Mouse (Mus musculus) CD8-positive naive resting alpha-beta T cell, adult 2 months (primary cell): Measurements from ENCODE around the gene Utrn.
A peak's percentile ranks its signal among the peaks of the same experiment; 100 is the strongest.

Experiments used
- DNase-seq, 2 experiments: peaks; one replicate each; pipeline ENCODE4 v3.0.0; 2022; ENCODE audit warnings: low read depth in 2 of 2, low spot score in 2 of 2

Utrn gene

DNA sequence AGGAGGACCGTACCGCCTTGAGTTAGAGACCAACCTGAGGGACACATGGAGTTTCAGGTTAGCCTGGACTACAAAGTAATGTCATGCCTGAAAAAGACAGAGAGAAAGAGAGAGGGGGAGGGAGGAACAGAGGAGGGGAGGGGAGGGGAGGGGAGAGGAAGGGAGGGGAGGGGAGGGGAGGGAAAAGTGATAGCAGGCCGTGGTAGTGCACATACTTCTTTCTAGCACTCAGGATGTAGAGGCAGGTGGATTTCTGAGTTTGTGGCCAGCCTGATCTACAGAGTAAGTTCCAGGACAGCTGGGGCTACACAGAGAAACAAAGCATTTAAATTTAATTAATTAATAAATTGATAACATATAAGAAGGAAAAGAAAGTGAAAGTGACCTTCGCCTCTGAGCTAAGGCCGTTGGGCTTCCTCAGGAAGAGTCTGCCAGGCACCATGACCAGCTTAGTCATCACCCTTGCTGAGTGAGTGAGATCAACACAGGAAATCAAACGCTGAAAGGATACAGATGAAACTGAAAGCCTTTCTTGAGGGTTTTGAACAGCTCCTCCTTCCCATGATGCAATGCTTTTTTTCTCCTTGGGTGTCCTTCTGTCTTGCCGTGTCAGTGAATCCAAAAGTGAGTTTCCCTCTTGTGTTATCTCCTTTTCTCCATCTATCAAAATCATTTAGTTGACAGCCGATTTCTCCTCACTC is 5.6 kb upstream of the Utrn start:
- peak; percentile 16 to 53 for DNase-seq

GRCm38 (mm10) chr10:12869846-12870245 is 681 bp upstream of the Utrn start:
- no peak for DNase-seq

GRCm38 (mm10) chr10:12868189-12869028 is 756 bp downstream of the Utrn start:
- DNase-seq: peak; percentile 11 to 26

DNA sequence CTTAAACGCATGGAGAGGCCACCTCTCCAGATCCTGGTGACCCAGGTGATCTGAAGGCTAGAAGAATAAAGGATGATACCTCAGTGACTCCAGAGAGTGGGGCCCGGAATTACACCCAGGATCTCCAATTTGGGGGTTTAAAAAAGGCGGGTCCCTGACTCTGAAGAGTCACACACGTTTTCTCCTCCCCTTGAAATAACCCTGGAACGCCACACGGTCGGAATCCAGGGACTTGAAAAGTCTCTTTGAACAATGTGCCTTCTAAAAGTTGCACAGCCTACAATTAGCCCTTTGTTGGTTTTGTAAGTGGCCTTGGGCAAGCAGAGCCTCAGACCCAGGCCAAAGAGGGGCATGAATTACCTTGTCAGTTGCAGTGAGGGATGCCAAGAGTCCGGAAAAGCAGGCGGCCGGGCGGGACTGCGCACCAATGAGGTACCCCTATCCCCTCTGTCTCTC is 1.4 kb downstream of the Utrn start:
- no peak for DNase-seq

- peak; percentile 6 to 28 for DNase-seq
These were observed 2.0 kb downstream of the Utrn start for GRCm38 (mm10) chr10:12866971-12867732.

- no peak for DNase-seq
These were observed 4.0 kb downstream of the Utrn start for GRCm38 (mm10) chr10:12865201-12865600.

GRCm38 (mm10) chr10:12863581-12863980 is 5.6 kb downstream of the Utrn start:
- DNase-seq: no peak

GRCm38 (mm10) chr10:12862047-12862446 is 7.1 kb downstream of the Utrn start:
- no peak for DNase-seq

- DNase-seq: no peak
These were observed 7.8 kb downstream of the Utrn start for GRCm38 (mm10) chr10:12861381-12861780.

- DNase-seq: no peak
These were observed 8.4 kb downstream of the Utrn start for GRCm38 (mm10) chr10:12860765-12861164.

- DNase-seq: no peak
These were observed 8.8 kb downstream of the Utrn start for GRCm38 (mm10) chr10:12860331-12860730.

DNA sequence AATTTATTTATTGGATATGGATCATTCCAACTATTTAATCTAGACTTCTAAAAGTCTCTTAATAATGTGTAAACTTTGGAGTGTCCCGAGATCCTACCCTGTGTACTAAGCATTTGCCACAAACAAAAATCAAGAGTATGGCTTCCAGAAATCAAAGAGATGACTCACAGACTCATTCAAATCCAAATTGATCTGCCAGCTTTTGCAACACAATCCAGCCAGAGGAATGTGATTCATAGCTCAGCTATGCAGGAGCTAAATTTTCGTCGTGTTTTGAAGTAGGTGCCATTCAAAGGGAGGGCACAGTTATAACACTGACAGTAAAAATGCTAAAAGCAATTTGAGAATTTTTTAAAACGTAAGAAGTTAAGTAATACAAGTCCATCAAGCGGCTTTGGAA is 11.1 kb downstream of the Utrn start:
- DNase-seq: no peak

- DNase-seq: no peak
These were observed 14.9 kb downstream of the Utrn start for GRCm38 (mm10) chr10:12854298-12854697.

DNA sequence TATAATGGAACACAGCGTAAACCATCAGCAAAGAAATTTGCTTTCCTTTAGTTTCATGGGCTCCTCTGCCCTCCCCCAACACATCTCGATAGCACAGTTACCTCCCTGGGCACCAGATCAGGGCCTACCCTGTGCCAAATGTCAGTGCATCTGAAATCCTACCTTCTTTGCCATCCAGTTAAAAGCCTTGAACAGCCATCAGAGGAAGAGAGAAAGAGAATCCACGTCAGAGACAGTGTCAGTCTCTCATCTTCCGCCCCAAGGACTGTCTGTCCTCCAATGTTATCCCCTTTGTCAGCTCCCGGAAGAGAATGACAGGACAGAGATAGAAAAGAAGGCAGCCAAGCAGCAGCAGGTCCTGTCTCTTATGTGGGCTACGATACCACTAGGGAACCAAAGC is 15.4 kb downstream of the Utrn start:
- no peak for DNase-seq

- no peak for DNase-seq
These were observed 16.0 kb downstream of the Utrn start for GRCm38 (mm10) chr10:12853196-12853620.

DNA sequence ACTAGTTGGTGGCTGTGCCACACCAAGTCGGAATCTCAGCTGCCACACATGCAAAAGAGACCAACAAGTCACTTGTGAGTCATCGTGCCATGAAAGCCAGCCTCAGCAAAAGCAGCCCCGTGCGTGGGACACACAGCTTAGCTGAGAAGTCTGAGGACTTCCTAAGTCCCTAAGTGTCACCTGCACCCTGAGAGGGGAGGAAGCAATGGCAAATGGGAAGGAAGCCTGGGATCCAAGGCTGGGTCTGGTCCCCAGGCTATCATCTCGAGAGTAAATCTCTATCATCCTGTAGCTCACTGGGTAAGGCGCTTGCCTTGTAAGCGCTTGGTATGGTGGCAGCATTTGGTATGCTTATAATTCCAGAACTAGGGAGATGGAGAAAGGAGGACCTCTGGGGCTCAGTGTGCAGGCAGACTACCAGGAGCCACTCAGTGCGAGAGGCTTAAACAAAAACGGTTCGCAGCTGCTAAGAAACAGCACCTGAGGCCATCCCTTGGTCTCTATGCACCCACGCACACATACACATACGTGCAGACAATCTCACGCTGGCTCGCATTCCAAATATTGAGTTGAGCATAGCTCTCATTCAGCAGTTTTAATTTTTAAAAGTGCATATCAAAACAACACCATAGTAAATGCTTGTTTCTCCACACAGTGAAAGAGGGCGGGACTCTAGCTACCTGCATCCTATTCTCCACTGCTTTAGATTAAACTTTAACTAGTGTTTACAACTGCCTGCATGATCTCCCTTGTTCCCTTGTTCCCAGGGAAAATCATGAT is 16.6 kb downstream of the Utrn start:
- DNase-seq: no peak

DNA sequence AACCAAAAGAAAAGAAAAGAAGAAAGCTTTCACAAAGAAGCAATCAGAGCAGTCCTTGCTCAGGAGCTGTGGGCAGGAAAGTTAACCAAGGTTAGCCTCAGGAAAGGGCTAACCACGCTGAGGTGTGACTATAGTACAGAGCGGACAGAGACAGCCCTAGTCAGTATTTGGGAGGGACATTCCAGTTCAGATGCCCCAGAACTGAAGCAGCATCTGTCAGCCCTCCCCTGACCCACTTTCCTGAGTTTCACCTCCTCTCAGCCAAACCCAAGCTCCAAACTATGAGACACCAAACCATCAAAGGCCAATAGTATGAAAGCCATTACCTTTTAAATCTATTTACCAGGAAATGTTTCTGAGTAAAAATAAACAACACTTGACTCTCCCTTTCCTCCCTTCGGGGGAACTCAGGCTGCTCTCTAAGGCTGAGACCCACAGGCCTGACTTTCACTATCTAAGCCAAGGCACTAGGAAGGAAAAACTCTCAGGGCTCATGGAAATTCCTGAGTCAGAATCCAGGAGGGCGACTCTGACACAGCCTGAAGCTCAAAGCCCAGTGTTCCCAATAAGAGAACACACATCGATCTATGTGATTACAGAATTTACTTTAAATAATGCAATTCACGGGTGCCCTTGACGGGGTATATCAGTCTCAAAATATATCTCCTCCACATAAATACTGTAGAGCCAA is 18.2 kb downstream of the Utrn start:
- DNase-seq: no peak

DNA sequence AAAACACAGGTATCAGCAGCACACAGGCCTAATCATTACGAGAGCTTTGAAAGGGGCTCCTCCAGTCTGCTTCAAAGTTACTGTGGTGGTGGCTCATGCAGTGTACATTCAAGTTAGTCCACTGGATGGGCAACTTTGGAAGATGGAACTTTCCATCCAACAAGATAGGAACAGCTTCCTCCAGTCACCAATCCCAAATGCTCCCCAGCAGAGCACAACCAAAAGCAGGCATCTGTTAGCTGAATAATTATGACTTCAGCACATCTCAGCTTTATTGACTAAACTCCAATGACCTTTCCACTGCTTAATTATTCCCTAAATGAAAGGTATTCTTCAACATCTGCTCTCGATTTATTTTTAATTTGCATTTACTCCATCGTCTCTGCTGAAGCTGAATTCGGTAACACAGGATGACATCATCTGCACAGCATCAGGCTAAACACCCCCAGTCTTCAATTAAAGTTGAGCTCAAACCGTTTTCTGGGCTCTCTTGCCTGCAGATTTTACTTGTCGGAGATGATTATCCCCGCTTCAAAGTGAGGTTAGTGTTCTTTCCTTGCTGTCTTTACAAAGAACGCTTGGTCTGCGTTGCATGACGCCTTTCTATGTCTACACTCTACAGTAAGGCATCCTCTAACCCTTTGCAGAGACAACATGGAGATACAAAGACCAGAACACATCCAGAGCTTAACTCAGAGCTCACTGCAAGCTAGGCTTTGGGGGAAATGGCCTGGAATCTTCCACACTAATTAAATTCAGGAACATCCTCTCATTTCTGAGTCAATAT is 20.6 kb downstream of the Utrn start:
- no peak for DNase-seq

GRCm38 (mm10) chr10:12842543-12842942 is 26.6 kb downstream of the Utrn start:
- DNase-seq: peak; percentile 23 to 24
